Mouse (Mus musculus) forebrain, embryonic 15.5 days (tissue): ENCODE measurements at regions not wholly inside any gene's neighbourhood (a gene's known extent, or its start where the extent isn't known, plus 50 kb on each side); places are given as distances from the start of the nearest gene placed in this dataset.
A peak's percentile ranks its signal among the peaks of the same experiment; 100 is the strongest.

Source experiments
- ATAC-seq: fragments of 200-750 bp; cut with Nextera tagmentation; replicated peaks from 2 replicates; pipeline ENCODE4 v1.8.0; 2017; ENCODE audit warnings: mild to moderate bottlenecking, moderate TSS enrichment, moderate library complexity
- H3K27ac ChIP-seq: fragments of 300-500 bp; sonication (generic); replicated peaks from 2 replicates; pipeline ENCODE4 v1.5.1; 2015; ENCODE audit warnings: mild to moderate bottlenecking, inconsistent platforms
- H3K27me3 ChIP-seq: fragments of 300-500 bp; sonication (generic); 2 replicates; pipeline ENCODE4 v1.6.1; 2015; ENCODE audit warnings: inconsistent platforms
- H3K36me3 ChIP-seq: fragments of 300-500 bp; sonication (generic); 2 replicates; pipeline ENCODE4 v1.6.1; 2015; ENCODE audit warnings: mild to moderate bottlenecking, inconsistent platforms
- H3K4me1 ChIP-seq: fragments of 300-500 bp; sonication (generic); 2 replicates; pipeline ENCODE4 v1.6.1; 2015; ENCODE audit warnings: inconsistent platforms
- H3K4me2 ChIP-seq: fragments of 300-500 bp; sonication (generic); replicated peaks from 2 replicates; pipeline ENCODE4 v1.6.1; 2015; ENCODE audit warnings: mild to moderate bottlenecking, inconsistent platforms
- H3K4me3 ChIP-seq: fragments of 300-500 bp; sonication (generic); 2 replicates; pipeline ENCODE4 v1.5.1; 2015; ENCODE audit warnings: mild to moderate bottlenecking, inconsistent platforms
- H3K9ac ChIP-seq: fragments of 300-500 bp; sonication (generic); replicated peaks from 2 replicates; pipeline ENCODE4 v1.6.1; 2015; ENCODE audit warnings: mild to moderate bottlenecking, inconsistent platforms
- H3K9me3 ChIP-seq: fragments of 300-500 bp; sonication (generic); 2 replicates; pipeline ENCODE4 v1.6.1; 2016; ENCODE audit warnings: inconsistent platforms
- WGBS: fragments of 180-500 bp; shearing (Covaris S2); methylation state at CpG from one replicate; pipeline ENCODE4 v1.1.7; 2015; ENCODE audit warnings: mixed read lengths; 5-methylcytosine and 5-hydroxymethylcytosine counted together

DNA sequence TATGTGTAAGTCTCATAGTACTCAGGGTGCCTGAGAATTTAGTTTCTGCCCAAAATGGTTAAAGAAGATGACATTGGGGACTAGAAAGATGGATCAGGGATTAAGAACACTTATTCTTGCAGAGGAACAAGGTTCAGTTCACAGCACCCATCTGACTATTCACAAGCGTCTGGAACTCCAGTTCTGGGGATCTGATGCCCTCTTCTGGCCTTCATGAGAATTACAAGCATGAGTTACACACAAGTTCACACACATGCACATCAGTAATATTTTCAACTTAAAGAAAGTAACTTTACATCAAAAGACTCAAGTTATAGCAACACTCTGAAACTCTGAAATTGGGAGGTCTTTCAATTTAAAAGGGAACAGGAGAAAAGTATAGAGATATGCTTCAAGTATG is 174.1 kb upstream of the Noct start:
- Histone ChIP-seq H3K4me3 (no peak overlapping the region), H3K27ac (no peak overlapping the region), H3K4me2 (no peak overlapping the region), H3K27me3 (no peaks in the 10 kb centered on the region), H3K9ac (no peak overlapping the region), H3K9me3 (no peaks in the 10 kb centered on the region), H3K36me3 (no peaks in the 10 kb centered on the region), H3K4me1 (no peaks in the 10 kb centered on the region)
- no peak for ATAC-seq
- WGBS = 91% methylated on average over 1 of the region's 1 CpGs

DNA sequence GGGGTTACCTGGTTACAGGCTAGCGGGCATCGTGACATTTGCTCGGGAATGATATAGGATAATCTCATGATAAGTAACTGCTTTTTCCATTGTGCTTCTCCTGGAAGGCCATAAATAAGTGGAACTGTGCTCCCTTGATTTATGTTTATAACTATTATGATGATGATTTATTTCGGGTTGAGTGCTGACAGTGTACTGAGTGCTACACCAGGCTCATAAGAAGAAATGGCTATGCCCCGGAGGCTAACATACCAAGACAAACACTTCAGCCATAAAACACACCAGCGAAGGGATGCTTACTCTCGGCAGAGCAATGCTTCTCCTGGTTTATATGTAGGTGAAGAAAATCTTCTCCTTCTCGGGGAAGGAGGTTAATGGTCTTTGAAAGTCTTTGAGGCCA is 169.2 kb upstream of the Noct start:
- Histone ChIP-seq H3K27ac (no peak overlapping the region), H3K27me3 (no peaks in the 10 kb centered on the region), H3K36me3 (no peaks in the 10 kb centered on the region), H3K9me3 (no peaks in the 10 kb centered on the region), H3K4me2 (no peak overlapping the region), H3K4me1 (no peaks in the 10 kb centered on the region), H3K9ac (no peak overlapping the region), H3K4me3 (no peak overlapping the region)
- ATAC-seq = no peak
- 92% methylated on average over 8 of the region's 8 CpGs for WGBS

DNA sequence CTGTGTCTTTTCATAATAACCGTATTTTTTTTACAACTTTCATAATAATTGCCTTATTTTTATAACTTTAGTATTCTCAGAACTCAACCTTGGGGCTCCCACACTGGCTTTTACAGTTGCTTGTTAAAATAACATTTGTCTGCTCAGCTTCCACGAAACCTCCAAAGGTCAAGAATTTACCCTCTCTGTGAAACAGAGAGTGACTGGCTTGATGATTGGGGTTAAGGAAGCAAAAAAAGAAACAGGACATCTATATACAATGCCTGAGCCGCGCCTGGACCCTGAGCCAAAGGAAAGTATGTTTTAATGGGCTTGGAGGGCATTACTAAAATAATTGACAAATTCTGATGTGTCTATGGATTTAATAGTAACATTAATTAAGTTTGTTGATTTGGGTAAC is 160.0 kb upstream of the Noct start:
- no peak for ATAC-seq

DNA sequence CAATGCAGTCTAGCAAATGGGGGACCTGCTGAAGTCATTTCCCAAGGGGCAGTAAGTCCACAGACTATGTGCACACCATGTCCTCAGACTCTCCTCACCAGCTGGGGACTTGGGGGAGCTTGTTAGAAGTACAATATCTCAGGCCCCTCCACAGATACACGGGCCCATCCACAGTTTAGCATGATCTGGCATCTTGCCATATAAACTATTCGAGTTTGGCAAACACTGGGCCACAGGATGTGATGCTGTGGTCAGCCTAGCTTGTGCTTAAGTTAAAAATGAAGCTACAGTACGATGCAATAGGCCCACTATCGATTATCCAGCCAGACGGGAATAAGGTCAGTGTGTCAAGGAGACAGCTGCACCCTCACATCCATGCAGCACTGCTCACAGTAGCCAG is 157.9 kb upstream of the Noct start:
- no peaks in the 10 kb centered on the region for H3K36me3 ChIP-seq
- H3K4me1 ChIP-seq = no peaks in the 10 kb centered on the region
- H3K4me2 ChIP-seq = no peak overlapping the region
- no peak overlapping the region for H3K4me3 ChIP-seq
- 45% methylated on average over 5 of the region's 5 CpGs for WGBS
- no peak overlapping the region for H3K9ac ChIP-seq
- H3K9me3 ChIP-seq = no peaks in the 10 kb centered on the region
- no peak for ATAC-seq
- no peaks in the 10 kb centered on the region for H3K27me3 ChIP-seq
- H3K27ac ChIP-seq = no peak overlapping the region

More for the DNA sequence above, 160.0 kb upstream of the Noct start:
- H3K4me1 ChIP-seq = no peaks in the 10 kb centered on the region
- H3K27me3 ChIP-seq = no peaks in the 10 kb centered on the region
- no peaks in the 10 kb centered on the region for H3K9me3 ChIP-seq
- no peak overlapping the region for H3K4me3 ChIP-seq
- H3K4me2 ChIP-seq = no peak overlapping the region
- no peak overlapping the region for H3K9ac ChIP-seq
- no peaks in the 10 kb centered on the region for H3K36me3 ChIP-seq
- 76% methylated on average over 4 of the region's 4 CpGs for WGBS
- no peak overlapping the region for H3K27ac ChIP-seq

DNA sequence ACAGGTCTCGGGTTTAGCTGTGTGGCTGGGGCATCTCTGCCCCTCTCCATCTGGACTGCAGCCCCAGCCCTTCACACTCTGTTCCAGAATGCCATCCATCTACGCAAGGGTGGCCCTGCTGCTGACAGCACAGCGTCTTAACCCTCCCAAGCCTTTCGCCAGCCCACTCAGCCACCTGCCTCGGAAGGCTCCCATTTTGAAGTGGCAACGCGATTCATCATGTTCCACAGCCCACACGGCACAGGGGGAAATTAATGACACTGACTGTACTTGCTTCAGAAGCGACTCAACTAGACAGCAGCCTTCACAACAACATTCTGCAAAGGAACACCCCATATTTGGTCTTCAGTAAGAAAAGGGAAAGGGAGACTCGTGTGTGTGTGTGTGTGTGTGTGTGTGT is 151.8 kb upstream of the Noct start:
- no peaks in the 10 kb centered on the region for H3K9me3 ChIP-seq
- H3K4me1 ChIP-seq = no peaks in the 10 kb centered on the region
- no peak overlapping the region for H3K4me3 ChIP-seq
- WGBS = 85% methylated on average over 10 of the region's 10 CpGs
- ATAC-seq = no peak
- no peak overlapping the region for H3K4me2 ChIP-seq
- H3K27ac ChIP-seq = no peak overlapping the region
- H3K9ac ChIP-seq = no peak overlapping the region
- H3K36me3 ChIP-seq = no peaks in the 10 kb centered on the region
- no peaks in the 10 kb centered on the region for H3K27me3 ChIP-seq

DNA sequence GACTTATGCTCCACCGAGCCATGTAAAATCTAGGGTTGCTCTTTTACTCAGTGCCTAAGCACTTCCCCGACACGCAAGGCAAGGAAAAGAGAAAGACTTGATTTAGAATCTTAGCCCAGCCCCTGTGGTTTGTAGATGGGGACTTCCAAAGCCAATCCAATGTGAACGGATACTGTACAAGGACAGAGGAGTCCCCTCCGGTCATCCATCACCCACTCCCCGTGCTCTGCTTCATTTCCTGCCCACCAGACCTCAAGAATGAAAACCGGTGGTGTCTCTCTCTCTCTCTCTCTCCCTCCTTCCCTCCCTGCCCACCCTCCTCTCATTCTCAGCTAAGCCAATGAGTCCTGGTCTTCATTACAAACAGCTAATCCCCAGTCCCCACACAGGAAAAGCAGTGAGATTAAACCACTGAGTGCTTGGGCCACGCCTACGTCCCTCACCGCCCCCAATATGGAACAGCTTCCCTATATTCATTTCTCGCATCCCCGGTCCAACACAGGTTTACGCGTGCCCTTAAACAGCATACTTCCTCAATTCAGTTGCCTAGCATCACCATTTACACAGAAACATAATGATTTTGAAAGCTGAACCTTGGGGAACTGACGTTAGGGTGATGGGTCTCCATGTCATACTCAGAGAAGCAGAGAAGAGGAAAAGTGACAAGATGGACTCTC is 151.1 kb upstream of the Noct start:
- H3K9me3 ChIP-seq = no peaks in the 10 kb centered on the region
- 89% methylated on average over 15 of the region's 15 CpGs for WGBS
- no peak overlapping the region for H3K27ac ChIP-seq
- no peak overlapping the region for H3K4me2 ChIP-seq
- no peaks in the 10 kb centered on the region for H3K36me3 ChIP-seq
- H3K27me3 ChIP-seq = no peaks in the 10 kb centered on the region
- H3K4me1 ChIP-seq = no peaks in the 10 kb centered on the region
- no peak overlapping the region for H3K9ac ChIP-seq
- ATAC-seq = no peak
- H3K4me3 ChIP-seq = no peak overlapping the region

DNA sequence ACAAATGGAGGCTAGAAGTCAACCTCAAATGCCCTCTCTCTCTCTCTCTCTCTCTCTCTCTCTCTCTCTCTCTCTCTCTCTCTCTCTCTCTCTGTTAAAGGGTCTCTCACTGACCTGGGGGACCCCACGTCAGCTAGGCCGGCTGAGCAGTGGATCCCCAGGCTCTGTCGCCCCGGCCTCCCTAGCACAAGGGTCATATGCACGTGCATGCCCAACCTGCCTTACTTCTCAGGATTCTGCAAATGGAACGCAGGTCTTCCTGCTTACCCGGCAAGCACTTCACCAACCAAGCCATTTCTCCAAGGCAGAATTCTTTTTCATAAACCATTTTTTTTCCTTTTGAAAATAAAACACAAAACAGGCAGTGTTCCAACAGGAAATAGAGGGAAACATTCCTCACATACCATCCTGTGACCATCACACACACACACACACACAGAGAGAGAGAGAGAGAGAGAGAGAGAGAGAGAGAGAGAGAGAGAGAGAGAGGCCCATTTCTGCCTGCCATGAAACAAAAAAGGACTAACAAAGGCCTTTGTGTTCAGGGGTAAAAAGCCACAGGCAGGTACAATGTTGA is 150.4 kb upstream of the Noct start:
- Histone ChIP-seq H3K36me3 (no peaks in the 10 kb centered on the region), H3K9me3 (no peaks in the 10 kb centered on the region), H3K27ac (no peak overlapping the region), H3K9ac (no peak overlapping the region), H3K4me1 (no peaks in the 10 kb centered on the region), H3K4me2 (no peak overlapping the region), H3K4me3 (no peak overlapping the region), H3K27me3 (no peaks in the 10 kb centered on the region)
- no peak for ATAC-seq
- 80% methylated on average over 7 of the region's 7 CpGs for WGBS

DNA sequence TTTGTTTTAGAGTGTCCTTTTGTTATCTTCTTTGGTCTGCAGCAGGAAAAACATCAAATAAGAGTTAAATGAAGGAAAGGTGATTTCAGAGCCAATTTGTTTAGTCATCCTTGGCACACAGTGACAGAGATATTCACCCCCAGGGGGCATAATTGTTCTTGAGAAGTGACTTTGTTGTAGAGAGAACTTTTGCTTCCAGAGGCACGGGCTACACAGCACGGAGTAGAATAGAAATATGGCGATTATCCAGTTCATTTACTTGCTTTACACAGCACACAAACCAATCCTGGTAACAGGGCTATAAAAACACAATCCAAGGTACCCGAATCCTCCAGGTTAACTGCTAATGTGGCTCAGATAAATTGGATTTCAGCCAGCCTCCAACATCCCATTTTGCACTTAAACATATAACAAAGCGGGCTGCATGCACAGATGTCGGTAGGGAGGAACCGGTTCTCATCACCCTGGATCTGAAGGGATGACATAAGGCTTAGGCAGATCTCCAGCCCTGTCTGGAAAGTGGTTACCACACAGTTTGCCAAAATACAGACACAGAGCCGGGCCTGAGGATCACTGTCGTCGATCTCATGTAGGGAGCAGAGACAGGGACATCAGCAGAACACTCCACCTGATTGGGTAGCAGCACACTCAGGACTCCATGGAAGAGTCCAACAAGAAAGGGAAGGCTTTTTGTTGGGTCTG is 148.9 kb upstream of the Noct start:
- no peak overlapping the region for H3K9ac ChIP-seq
- 0 out of 2 replicates have a peak overlapping the region, but pooled peaks have one; percentile 31 for H3K27ac ChIP-seq
- no peaks in the 10 kb centered on the region for H3K4me1 ChIP-seq
- no peaks in the 10 kb centered on the region for H3K36me3 ChIP-seq
- no peak overlapping the region for H3K4me2 ChIP-seq
- 55% methylated on average over 10 of the region's 10 CpGs for WGBS
- ATAC-seq = peak; percentile 73
- no peaks in the 10 kb centered on the region for H3K27me3 ChIP-seq
- no peaks in the 10 kb centered on the region for H3K9me3 ChIP-seq
- H3K4me3 ChIP-seq = no peak overlapping the region

DNA sequence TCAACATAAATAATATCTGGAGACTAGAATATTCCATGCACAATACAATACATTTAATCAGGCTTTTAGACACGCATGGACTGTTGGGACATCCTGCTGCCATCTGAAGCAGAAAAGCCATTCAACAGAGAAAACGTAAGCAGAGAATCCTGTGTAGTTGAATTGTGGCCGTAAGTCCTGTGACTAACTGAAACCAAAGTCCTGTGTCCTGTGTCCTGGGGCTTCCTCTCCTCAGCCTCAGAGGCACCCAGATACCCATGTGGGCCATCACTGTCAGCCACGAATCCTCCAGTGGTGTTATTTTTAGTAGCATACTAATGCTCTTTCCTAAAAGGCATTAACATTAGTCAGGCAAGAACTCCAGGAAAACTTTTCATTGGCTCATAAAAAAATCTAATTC is 145.8 kb upstream of the Noct start:
- Histone ChIP-seq H3K27me3 (no peaks in the 10 kb centered on the region), H3K27ac (no peak overlapping the region), H3K4me1 (peaks cover 9% of the 10 kb centered on the region), H3K36me3 (no peaks in the 10 kb centered on the region), H3K9ac (no peak overlapping the region), H3K4me2 (no peak overlapping the region), H3K9me3 (no peaks in the 10 kb centered on the region), H3K4me3 (no peak overlapping the region)
- WGBS = 69% methylated on average over 4 of the region's 4 CpGs
- no peak for ATAC-seq

DNA sequence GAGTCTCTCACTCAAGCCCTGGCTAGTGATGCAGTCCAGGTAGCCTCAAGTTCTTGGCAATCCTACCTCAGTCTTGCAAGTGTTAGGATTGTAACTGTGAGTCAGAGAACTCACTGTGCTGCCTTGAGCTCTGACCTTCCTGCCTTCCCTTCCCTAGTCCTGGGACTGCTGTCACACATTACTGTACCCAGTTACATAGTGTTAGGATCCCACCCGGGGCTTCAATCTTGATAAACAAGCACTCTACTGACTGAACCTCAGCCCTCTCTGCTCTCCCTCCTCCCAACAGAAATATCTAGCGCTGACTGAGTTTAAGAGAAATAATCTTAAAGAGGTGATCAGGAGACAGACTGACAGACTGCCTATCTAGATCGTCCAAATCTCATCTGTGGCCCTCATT is 143.8 kb upstream of the Noct start:
- no peaks in the 10 kb centered on the region for H3K9me3 ChIP-seq
- 76% methylated on average over 3 of the region's 3 CpGs for WGBS
- H3K36me3 ChIP-seq = no peaks in the 10 kb centered on the region
- no peak overlapping the region for H3K27ac ChIP-seq
- H3K9ac ChIP-seq = no peak overlapping the region
- ATAC-seq = no peak
- H3K27me3 ChIP-seq = no peaks in the 10 kb centered on the region
- peaks cover 16% of the 10 kb centered on the region for H3K4me1 ChIP-seq
- H3K4me3 ChIP-seq = no peak overlapping the region
- no peak overlapping the region for H3K4me2 ChIP-seq

DNA sequence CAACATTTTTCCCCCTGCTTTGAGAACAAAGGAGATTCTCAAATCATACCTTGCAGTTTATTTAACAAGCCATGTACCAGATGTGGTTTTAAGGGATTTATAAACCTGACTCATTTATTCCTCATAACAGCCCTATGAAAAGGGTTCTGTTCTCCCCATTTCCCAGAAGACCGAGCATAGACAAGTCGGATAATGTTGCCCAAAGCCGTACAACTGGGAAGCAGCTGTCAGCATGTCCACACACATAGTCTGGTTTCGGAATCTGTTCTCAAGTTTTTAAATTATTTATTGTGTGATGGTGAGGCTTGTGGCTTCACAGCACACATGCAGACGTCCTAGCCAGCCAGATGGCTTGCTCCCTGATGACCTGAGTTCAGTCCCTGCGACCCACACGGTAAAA is 143.4 kb upstream of the Noct start:
- no peaks in the 10 kb centered on the region for H3K36me3 ChIP-seq
- H3K27me3 ChIP-seq = no peaks in the 10 kb centered on the region
- H3K27ac ChIP-seq = no peak overlapping the region
- no peak for ATAC-seq
- no peak overlapping the region for H3K4me2 ChIP-seq
- 67% methylated on average over 7 of the region's 7 CpGs for WGBS
- no peaks in the 10 kb centered on the region for H3K9me3 ChIP-seq
- no peak overlapping the region for H3K4me3 ChIP-seq
- H3K4me1 ChIP-seq = peaks cover 19% of the 10 kb centered on the region
- H3K9ac ChIP-seq = no peak overlapping the region

DNA sequence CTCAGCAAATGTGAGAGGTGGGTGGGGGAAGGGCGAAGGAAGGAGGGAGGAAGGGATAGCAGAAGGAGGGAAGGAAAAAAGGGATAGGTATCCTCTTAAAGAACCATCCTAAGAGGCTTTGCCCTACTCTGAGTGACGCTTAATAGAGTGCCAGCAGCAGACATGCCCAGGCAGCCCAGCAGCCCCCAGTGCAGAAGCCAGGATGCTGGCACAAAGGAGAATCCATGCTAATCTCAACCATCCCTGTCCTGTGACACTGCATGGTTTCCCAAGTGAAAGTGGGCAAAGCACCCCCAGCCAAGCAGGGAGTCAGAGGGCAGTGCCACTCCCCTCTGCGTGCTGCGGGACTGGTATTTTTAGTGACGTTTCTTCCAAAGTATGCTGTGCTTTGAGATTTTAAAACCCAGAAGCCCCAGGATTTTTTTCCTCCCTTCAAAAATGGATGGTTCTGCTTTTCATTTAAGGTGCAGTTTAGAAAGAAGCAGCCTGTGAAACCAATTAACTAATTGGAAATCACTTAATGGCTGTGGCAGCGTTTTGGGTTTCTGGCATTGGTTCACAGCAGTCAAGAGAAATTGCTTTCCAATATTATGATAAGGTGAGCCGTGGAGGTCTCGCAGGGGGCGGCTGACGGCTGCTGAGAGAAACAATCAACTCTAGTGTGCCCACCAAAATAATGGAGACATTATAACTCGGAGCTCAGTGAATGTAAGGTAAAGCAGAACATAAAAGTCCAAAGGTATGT is 141.2 kb upstream of the Noct start:
- Histone ChIP-seq H3K9ac (0 out of 2 replicates have a peak overlapping the region, but pooled peaks have one; percentile 11), H3K9me3 (no peaks in the 10 kb centered on the region), H3K4me2 (peak overlapping the region; percentile 19), H3K4me3 (no peak overlapping the region), H3K27me3 (no peaks in the 10 kb centered on the region), H3K4me1 (peaks cover 33% of the 10 kb centered on the region), H3K27ac (peak overlapping the region; percentile 77), H3K36me3 (no peaks in the 10 kb centered on the region)
- 25% methylated on average over 11 of the region's 11 CpGs for WGBS
- ATAC-seq = peak; percentile 51; the same call in 1 of the 2 replicates
